8 mouse cellular contexts compared by ENCODE assay signal in the genomic region with DNA sequence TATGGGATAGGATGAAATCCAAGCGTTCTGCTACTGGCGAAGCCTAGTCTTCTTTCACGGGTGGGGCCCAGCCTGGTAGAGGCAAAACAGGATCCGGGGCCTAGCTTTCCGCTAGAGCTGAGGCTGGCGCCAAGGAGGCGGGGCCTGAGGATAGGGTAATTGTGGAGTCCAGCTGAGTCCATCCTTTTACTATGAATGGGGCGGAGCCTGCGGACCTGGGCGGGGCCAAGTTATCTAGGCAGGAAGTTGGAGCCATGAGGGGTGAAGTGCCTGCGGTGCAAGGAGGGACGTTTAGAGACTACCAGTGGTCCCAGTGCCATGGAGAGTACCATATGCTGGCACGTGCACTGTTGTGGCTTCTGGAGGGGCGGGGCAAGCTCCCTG. TPM values are rescaled to one million over a fixed set of nuclear protein-coding genes. Genes with fewer than 3 reads are reported as not detected.
DNase-seq lines count a peak whose midpoint lies in the region; ATAC-seq lines count a peak whose summit lies in the region.

No protein-coding gene starts in this region.

- H3K36me3 ChIP-seq in forebrain, embryonic 12.5 days (replicated peaks): peaks cover 22% of the 10 kb centered on the region
- H3K36me3 ChIP-seq in heart, embryonic 16.5 days (ENCODE audit: control insufficient read depth, insufficient read depth): peaks cover 21% of the 10 kb centered on the region
- peaks cover 28% of the 10 kb centered on the region for H3K36me3 ChIP-seq in liver, embryonic 13.5 days

- peak overlapping the region; percentile 92 for H3K27ac ChIP-seq in forebrain, embryonic 12.5 days
- H3K27ac ChIP-seq in heart, embryonic 16.5 days (ENCODE audit: low read length): peak overlapping the region; percentile 99
- peak overlapping the region; percentile 93 for H3K27ac ChIP-seq in liver, embryonic 13.5 days

- WGBS in forebrain, embryonic 12.5 days: under 1% methylated on average over 14 of the region's 14 CpGs
- under 1% methylated on average over 14 of the region's 14 CpGs for WGBS in heart, embryonic 16.5 days
- WGBS in liver, embryonic 13.5 days (ENCODE audit: insufficient replicate concordance): under 1% methylated on average over 14 of the region's 14 CpGs

- H3K9me3 ChIP-seq in forebrain, embryonic 12.5 days: no peaks in the 10 kb centered on the region
- H3K9me3 ChIP-seq in heart, embryonic 16.5 days (replicated peaks; ENCODE audit: control insufficient read depth, low read length): no peaks in the 10 kb centered on the region
- H3K9me3 ChIP-seq in liver, embryonic 13.5 days (replicated peaks): no peaks in the 10 kb centered on the region

- peaks cover 46% of the 10 kb centered on the region for H3K4me1 ChIP-seq in forebrain, embryonic 12.5 days
- peaks cover 37% of the 10 kb centered on the region for H3K4me1 ChIP-seq in heart, embryonic 16.5 days (ENCODE audit: control insufficient read depth, insufficient read depth, low read length)
- peaks cover 79% of the 10 kb centered on the region for H3K4me1 ChIP-seq in liver, embryonic 13.5 days (replicated peaks)

- H3K4me3 ChIP-seq in forebrain, embryonic 12.5 days (replicated peaks): peak overlapping the region; percentile 44
- H3K4me3 ChIP-seq in heart, embryonic 16.5 days (ENCODE audit: low read length): peak overlapping the region; percentile 50
- peak overlapping the region; percentile 60 for H3K4me3 ChIP-seq in liver, embryonic 13.5 days (replicated peaks)

- peak; percentile 93 for DNase-seq in ES-CJ7 (ENCODE audit: low read depth, low spot score)
- peak; percentile 99 to 100 for DNase-seq in kidney, postnatal 25 days
- peak; percentile 98 for DNase-seq in liver, embryonic 13.5 days
- DNase-seq in natural killer cell, adult 2 months (ENCODE audit: low spot score in 2 of 2): peak; percentile 91 to 94
- DNase-seq in telencephalon, adult 2 months (ENCODE audit: low read depth, low spot score): peak; percentile 87

- H3K27me3 ChIP-seq in forebrain, embryonic 12.5 days: no peaks in the 10 kb centered on the region
- no peaks in the 10 kb centered on the region for H3K27me3 ChIP-seq in heart, embryonic 16.5 days (ENCODE audit: control insufficient read depth, insufficient read depth, low read length)
- no peaks in the 10 kb centered on the region for H3K27me3 ChIP-seq in liver, embryonic 13.5 days

- ATAC-seq in cerebellum, adult (ENCODE audit: insufficient number of reproducible peaks, low FRiP score, low TSS enrichment): peak; percentile 27; the same call in 1 of the 2 replicates
- ATAC-seq in forebrain, embryonic 12.5 days (ENCODE audit: low FRiP score): peak; percentile 53
- peak; percentile 57 for ATAC-seq in heart, embryonic 16.5 days (replicated peaks; ENCODE audit: extremely low read depth, insufficient read depth, low FRiP score)
- ATAC-seq in liver, embryonic 13.5 days (ENCODE audit: low read depth): peak; percentile 62

- H3K9ac ChIP-seq in forebrain, embryonic 12.5 days: peak overlapping the region; percentile 52
- peak overlapping the region; percentile 79 for H3K9ac ChIP-seq in heart, embryonic 16.5 days (ENCODE audit: low read length)
- H3K9ac ChIP-seq in liver, embryonic 13.5 days: peak overlapping the region; percentile 72

- H3K4me2 ChIP-seq in forebrain, embryonic 12.5 days: peak overlapping the region; percentile 82
- peak overlapping the region; percentile 75 for H3K4me2 ChIP-seq in heart, embryonic 16.5 days (ENCODE audit: low read depth, low read length)
- H3K4me2 ChIP-seq in liver, embryonic 13.5 days: peak overlapping the region; percentile 81

RNA-seq across cellular contexts. Expression of gene Dazap1, which starts 0.3 kb away (rescaled TPM):
- 65.1 and 69.7 TPM in 2 replicates for polyA plus RNA-seq in forebrain, embryonic 12.5 days (2016; fragmentation: Nextera tagmentation; extraction: Ambion mirVana)
- polyA plus RNA-seq in heart, embryonic 16.5 days (2015; fragmentation: Nextera tagmentation; extraction: Ambion mirVana): 30.7 and 33.9 TPM in 2 replicates
- 33.5 and 34.7 TPM in 2 replicates for polyA plus RNA-seq in liver, embryonic 13.5 days (2015; fragmentation: Nextera tagmentation; extraction: Ambion mirVana)

RNA-seq across cellular contexts. Expression of gene Gamt, which starts 0.8 kb away (rescaled TPM):
- polyA plus RNA-seq in forebrain, embryonic 12.5 days (2016; fragmentation: Nextera tagmentation; extraction: Ambion mirVana): 15.9 and 19.0 TPM in 2 replicates
- polyA plus RNA-seq in heart, embryonic 16.5 days (2015; fragmentation: Nextera tagmentation; extraction: Ambion mirVana): 50.3 and 51.6 TPM in 2 replicates
- 53.5 and 57.2 TPM in 2 replicates for polyA plus RNA-seq in liver, embryonic 13.5 days (2015; fragmentation: Nextera tagmentation; extraction: Ambion mirVana)

RNA-seq across cellular contexts. Expression of gene Ndufs7, which starts 12.7 kb away (rescaled TPM):
- 201 and 216 TPM in 2 replicates for polyA plus RNA-seq in forebrain, embryonic 12.5 days (2016; fragmentation: Nextera tagmentation; extraction: Ambion mirVana)
- 596 and 743 TPM in 2 replicates for polyA plus RNA-seq in heart, embryonic 16.5 days (2015; fragmentation: Nextera tagmentation; extraction: Ambion mirVana)
- polyA plus RNA-seq in liver, embryonic 13.5 days (2015; fragmentation: Nextera tagmentation; extraction: Ambion mirVana): 241 and 294 TPM in 2 replicates

RNA-seq across cellular contexts. Expression of gene Rps15, which starts 30.7 kb away (rescaled TPM):
- 708 and 760 TPM in 2 replicates for polyA plus RNA-seq in forebrain, embryonic 12.5 days (2016; fragmentation: Nextera tagmentation; extraction: Ambion mirVana)
- polyA plus RNA-seq in heart, embryonic 16.5 days (2015; fragmentation: Nextera tagmentation; extraction: Ambion mirVana): 536 and 549 TPM in 2 replicates
- 792 and 836 TPM in 2 replicates for polyA plus RNA-seq in liver, embryonic 13.5 days (2015; fragmentation: Nextera tagmentation; extraction: Ambion mirVana)

RNA-seq across cellular contexts. Expression of gene Apc2, which starts 34.2 kb away (rescaled TPM):
- 144 and 165 TPM in 2 replicates for polyA plus RNA-seq in forebrain, embryonic 12.5 days (2016; fragmentation: Nextera tagmentation; extraction: Ambion mirVana)
- polyA plus RNA-seq in heart, embryonic 16.5 days (2015; fragmentation: Nextera tagmentation; extraction: Ambion mirVana): 1.5 TPM in 2 replicates
- 0.13 and 0.24 TPM in 2 replicates for polyA plus RNA-seq in liver, embryonic 13.5 days (2015; fragmentation: Nextera tagmentation; extraction: Ambion mirVana)

Comparison
In these comparisons a context has a peak if more than half of its experiments do, and no peak if none do; other contexts are left out.
1. Peak in every context shown above with its lines: DNase-seq, ATAC-seq, H3K4me3 ChIP-seq and H3K27ac ChIP-seq.